Mouse (Mus musculus): Measurements from ENCODE around the gene Adam11. TPM values are rescaled to one million over a fixed set of nuclear protein-coding genes. Genes with fewer than 3 reads are reported as not detected.

Gene Adam11
- polyA plus RNA-seq, 1 experiment from 2014 or later, result 0.80 TPM

- Histone ChIP-seq H3K36me3 (ENCODE audit: control insufficient read depth, insufficient read depth) (no peaks in the 10 kb centered on the region), H3K27ac (ENCODE audit: low read depth, low read length) (peak overlapping the region; percentile 57), H3K9me3 (ENCODE audit: control insufficient read depth) (no peaks in the 10 kb centered on the region), H3K27me3 (replicated peaks; ENCODE audit: control insufficient read depth, insufficient read depth, low read length) (no peaks in the 10 kb centered on the region), H3K4me3 (ENCODE audit: low read depth, low read length) (peak overlapping the region; percentile 48), H3K4me2 (replicated peaks; ENCODE audit: low read depth) (peak overlapping the region; percentile 95), H3K4me1 (replicated peaks; ENCODE audit: control insufficient read depth, insufficient read depth, low read length) (0 out of 2 replicates have a peak, but pooled peaks cover 7% of the 10 kb centered on the region), H3K9ac (ENCODE audit: low read depth, low read length) (peak overlapping the region; percentile 24)
- peak; percentile 22; the same call in 1 of the 2 replicates for ATAC-seq
- WGBS, result under 1% methylated on average over 46 of the region's 46 CpGs
- TF ChIP-seq CTCF (IDR thresholded peaks at IDR 0.05; ENCODE audit: low read depth), result peak; percentile 99
Measured at GRCm38 (mm10) chr11:102773713-102774611, 12.7 kb downstream of the Adam11 start.

DNA sequence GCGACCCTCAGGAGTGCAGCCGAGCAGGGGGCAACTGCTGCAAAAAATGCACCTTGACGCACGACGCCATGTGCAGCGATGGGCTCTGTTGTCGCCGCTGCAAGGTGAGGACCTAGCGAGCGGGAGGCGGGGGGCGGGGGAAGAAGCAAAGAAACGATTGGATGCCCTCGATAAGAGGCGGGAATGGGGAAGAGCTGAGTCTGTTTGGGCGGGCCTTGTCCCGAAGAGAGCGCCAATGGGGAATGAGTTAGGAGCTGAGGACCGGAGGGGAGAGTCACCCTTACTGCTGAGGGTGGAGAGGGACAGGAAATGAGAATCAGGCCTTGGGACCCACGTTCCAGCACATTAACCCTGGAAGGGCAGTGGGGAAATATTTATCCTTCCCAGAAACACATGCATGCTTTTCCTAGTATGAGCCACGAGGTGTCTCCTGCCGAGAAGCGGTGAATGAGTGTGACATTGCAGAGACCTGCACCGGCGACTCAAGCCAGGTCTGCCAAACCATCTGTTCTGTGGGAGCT, 13.4 kb downstream of the Adam11 start:
- H3K27me3 ChIP-seq (replicated peaks; ENCODE audit: control insufficient read depth, insufficient read depth, low read length), result no peaks in the 10 kb centered on the region
- TF ChIP-seq CTCF (IDR thresholded peaks at IDR 0.05; ENCODE audit: low read depth), result peak; percentile 72
- 1% methylated on average over 25 of the region's 25 CpGs for WGBS
- H3K36me3 ChIP-seq (ENCODE audit: control insufficient read depth, insufficient read depth), result no peaks in the 10 kb centered on the region
- H3K4me2 ChIP-seq (replicated peaks; ENCODE audit: low read depth), result peak overlapping the region; percentile 95
- H3K9ac ChIP-seq (ENCODE audit: low read depth, low read length), result peak overlapping the region; percentile 24; the same call in 1 of the 2 replicates
- peak overlapping the region; percentile 48 for H3K4me3 ChIP-seq (ENCODE audit: low read depth, low read length)
- peak overlapping the region; percentile 57; the same call in 1 of the 2 replicates for H3K27ac ChIP-seq (ENCODE audit: low read depth, low read length)
- H3K4me1 ChIP-seq (replicated peaks; ENCODE audit: control insufficient read depth, insufficient read depth, low read length), result 0 out of 2 replicates have a peak, but pooled peaks cover 7% of the 10 kb centered on the region
- peak; percentile 69 for ATAC-seq
- H3K9me3 ChIP-seq (ENCODE audit: control insufficient read depth), result no peaks in the 10 kb centered on the region

- Histone ChIP-seq H3K27me3 (replicated peaks; ENCODE audit: control insufficient read depth, insufficient read depth, low read length) (no peaks in the 10 kb centered on the region), H3K36me3 (ENCODE audit: control insufficient read depth, insufficient read depth) (no peaks in the 10 kb centered on the region), H3K4me1 (replicated peaks; ENCODE audit: control insufficient read depth, insufficient read depth, low read length) (0 out of 2 replicates have a peak, but pooled peaks cover 7% of the 10 kb centered on the region), H3K27ac (ENCODE audit: low read depth, low read length) (no peak overlapping the region), H3K4me3 (ENCODE audit: low read depth, low read length) (peak overlapping the region; percentile 12; the same call in 1 of the 2 replicates), H3K4me2 (replicated peaks; ENCODE audit: low read depth) (peak overlapping the region; percentile 54), H3K9me3 (ENCODE audit: control insufficient read depth) (no peaks in the 10 kb centered on the region), H3K9ac (ENCODE audit: low read depth, low read length) (peak overlapping the region; percentile 24; the same call in 1 of the 2 replicates)
- TF ChIP-seq CTCF (IDR thresholded peaks at IDR 0.05; ENCODE audit: low read depth), result peak; percentile 90
- ATAC-seq, result no peak
- WGBS, result 44% methylated on average over 21 of the region's 21 CpGs
Measured at GRCm38 (mm10) chr11:102777598-102777997, 16.4 kb downstream of the Adam11 start.

GRCm38 (mm10) chr11:102778165-102778564, 16.9 kb downstream of the Adam11 start:
- Histone ChIP-seq H3K27ac (ENCODE audit: low read depth, low read length) (no peak overlapping the region), H3K36me3 (ENCODE audit: control insufficient read depth, insufficient read depth) (no peaks in the 10 kb centered on the region), H3K9ac (ENCODE audit: low read depth, low read length) (no peak overlapping the region), H3K9me3 (ENCODE audit: control insufficient read depth) (no peaks in the 10 kb centered on the region), H3K4me3 (ENCODE audit: low read depth, low read length) (peak overlapping the region; percentile 12; the same call in 1 of the 2 replicates), H3K27me3 (replicated peaks; ENCODE audit: control insufficient read depth, insufficient read depth, low read length) (no peaks in the 10 kb centered on the region), H3K4me2 (replicated peaks; ENCODE audit: low read depth) (peak overlapping the region; percentile 54), H3K4me1 (replicated peaks; ENCODE audit: control insufficient read depth, insufficient read depth, low read length) (0 out of 2 replicates have a peak, but pooled peaks cover 7% of the 10 kb centered on the region)
- 51% methylated on average over 14 of the region's 14 CpGs for WGBS
- no peak for ATAC-seq
- TF ChIP-seq CTCF (IDR thresholded peaks at IDR 0.05; ENCODE audit: low read depth), result no peak

DNA sequence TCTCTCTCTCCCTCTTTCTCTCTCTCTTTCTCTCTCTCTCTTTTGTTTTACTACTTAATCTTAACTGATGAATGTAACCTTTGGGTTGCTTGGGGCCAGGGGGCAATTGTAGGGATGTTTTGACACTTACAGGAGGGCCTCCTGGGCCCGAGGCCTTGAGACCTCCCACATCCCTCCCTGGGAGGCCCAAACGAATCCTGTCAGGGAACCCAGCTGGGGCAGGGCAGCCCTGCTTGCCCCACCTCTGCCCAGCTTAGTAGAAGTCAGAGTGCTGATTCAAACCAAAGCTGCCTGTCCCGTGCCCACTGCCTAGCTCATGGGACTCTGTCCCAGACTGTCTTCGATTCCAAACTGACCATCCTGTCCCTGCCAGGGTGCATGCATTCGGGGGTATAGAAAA, 17.4 kb downstream of the Adam11 start:
- H3K9ac ChIP-seq (ENCODE audit: low read depth, low read length), result no peak overlapping the region

GRCm38 (mm10) chr11:102779081-102779638, 17.9 kb downstream of the Adam11 start:
- TF ChIP-seq CTCF (IDR thresholded peaks at IDR 0.05; ENCODE audit: low read depth), result no peak
- no peak for ATAC-seq
- no peak overlapping the region for H3K4me2 ChIP-seq (replicated peaks; ENCODE audit: low read depth)
- no peak overlapping the region for H3K27ac ChIP-seq (ENCODE audit: low read depth, low read length)
- H3K9ac ChIP-seq (ENCODE audit: low read depth, low read length), result no peak overlapping the region
- no peaks in the 10 kb centered on the region for H3K9me3 ChIP-seq (ENCODE audit: control insufficient read depth)
- no peaks in the 10 kb centered on the region for H3K27me3 ChIP-seq (replicated peaks; ENCODE audit: control insufficient read depth, insufficient read depth, low read length)
- no peak overlapping the region for H3K4me3 ChIP-seq (ENCODE audit: low read depth, low read length)
- 0 out of 2 replicates have a peak, but pooled peaks cover 4% of the 10 kb centered on the region for H3K4me1 ChIP-seq (replicated peaks; ENCODE audit: control insufficient read depth, insufficient read depth, low read length)
- 79% methylated on average over 8 of the region's 8 CpGs for WGBS
- H3K36me3 ChIP-seq (ENCODE audit: control insufficient read depth, insufficient read depth), result no peaks in the 10 kb centered on the region

More for the DNA sequence above, 17.4 kb downstream of the Adam11 start:
- Histone ChIP-seq H3K4me3 (ENCODE audit: low read depth, low read length) (no peak overlapping the region), H3K27ac (ENCODE audit: low read depth, low read length) (no peak overlapping the region), H3K36me3 (ENCODE audit: control insufficient read depth, insufficient read depth) (no peaks in the 10 kb centered on the region), H3K9me3 (ENCODE audit: control insufficient read depth) (no peaks in the 10 kb centered on the region), H3K27me3 (replicated peaks; ENCODE audit: control insufficient read depth, insufficient read depth, low read length) (no peaks in the 10 kb centered on the region), H3K4me1 (replicated peaks; ENCODE audit: control insufficient read depth, insufficient read depth, low read length) (0 out of 2 replicates have a peak, but pooled peaks cover 7% of the 10 kb centered on the region), H3K4me2 (replicated peaks; ENCODE audit: low read depth) (no peak overlapping the region)
- WGBS, result 57% methylated on average over 5 of the region's 5 CpGs
- no peak for ATAC-seq
- no peak for TF ChIP-seq CTCF (IDR thresholded peaks at IDR 0.05; ENCODE audit: low read depth)

All from intestine, postnatal 0 days (tissue).